Mouse (Mus musculus) thymus, adult 2 months (tissue): ENCODE results near the gene Krt36. TPM values are rescaled to one million over a fixed set of nuclear protein-coding genes. Genes with fewer than 3 reads are reported as not detected.

Source experiments
- DNase-seq: peaks from one replicate; pipeline ENCODE4 v3.0.0; 2021
- H3K27ac ChIP-seq: fragments of 200-500 bp; 2 replicates; pipeline ENCODE4 v1.5.1; 2012; ENCODE audit warnings: low read length, control low read depth; ENCODE audit not compliant: control insufficient read depth, insufficient read depth
- H3K27me3 ChIP-seq: fragments of 200-500 bp; 2 replicates; pipeline ENCODE4 v1.6.1; 2012; ENCODE audit warnings: mild to moderate bottlenecking, low read length, moderate library complexity, mixed read lengths; ENCODE audit not compliant: control insufficient read depth, insufficient read depth
- H3K36me3 ChIP-seq: fragments of 200-500 bp; 2 replicates; pipeline ENCODE4 v1.6.1; 2012; ENCODE audit warnings: mild to moderate bottlenecking, low read length, moderate library complexity; ENCODE audit not compliant: control insufficient read depth, insufficient read depth
- H3K4me1 ChIP-seq: fragments of 200-500 bp; replicated peaks from 2 replicates; pipeline ENCODE4 v1.6.1; 2012; ENCODE audit warnings: low read length; ENCODE audit not compliant: control insufficient read depth, insufficient read depth
- H3K4me3 ChIP-seq: fragments of 200-500 bp; 2 replicates; pipeline ENCODE4 v1.5.1; 2012; ENCODE audit warnings: mild to moderate bottlenecking, low read length, control low read depth, moderate library complexity; ENCODE audit not compliant: control insufficient read depth, insufficient read depth
- CTCF ChIP-seq: fragments of 200-500 bp; IDR thresholded peaks from 2 replicates; pipeline ENCODE4 v1.5.1; 2012; ENCODE audit warnings: mild to moderate bottlenecking, control low read depth, low read length, moderate library complexity, borderline replicate concordance; ENCODE audit not compliant: control insufficient read depth, poor library complexity, insufficient read depth; ENCODE audit errors: extremely low read depth
- POLR2A ChIP-seq: fragments of 200-500 bp; IDR thresholded peaks from 2 replicates; pipeline ENCODE4 v1.6.1; 2012; ENCODE audit warnings: mild to moderate bottlenecking, low read length, control low read depth, moderate library complexity; ENCODE audit not compliant: control insufficient read depth, poor library complexity, insufficient read depth; ENCODE audit errors: extremely low read depth
- WGBS: fragments of 180-500 bp; shearing (Covaris S2); methylation state at CpG from one replicate; pipeline ENCODE4 v1.1.7; 2018; 5-methylcytosine and 5-hydroxymethylcytosine counted together
- polyA plus RNA-seq: library from polyadenylated mRNA; depleted of rRNA; stranded (reverse); fragments of >200 nt; gene quantifications from 2 replicates; pipeline ENCODE4 v1.2.3, GENCODE M21; 2012; rRNA removed

The Krt36 gene
- polyA plus RNA-seq, result 0.79 and 0.90 TPM in 2 replicates

- Histone ChIP-seq H3K36me3 (no peaks in the 10 kb centered on the region), H3K27me3 (no peaks in the 10 kb centered on the region), H3K4me1 (no peaks in the 10 kb centered on the region), H3K27ac (no peak within 1 kb of the TSS), H3K4me3 (no peak within 1 kb of the TSS)
- 90% methylated on average over 6 of the region's 6 CpGs for WGBS
- TF ChIP-seq CTCF, result no peak
- no peak for TF ChIP-seq POLR2A
- DNase-seq, result no peak
Observed at GRCm38 (mm10) chr11:100105576-100106122, at the start of gene Krt36. Krt36 (minus strand) TSS chr11:100105626.

GRCm38 (mm10) chr11:100148615-100149330 lies 43.3 kb upstream of the Krt36 start, which contains the start of gene Krt19:
Krt19 (minus strand) TSS chr11:100148665.
- DNase-seq, result no peak
- Histone ChIP-seq H3K27me3 (peaks cover 2% of the 10 kb centered on the region; the same call in 1 of the 2 replicates), H3K4me1 (no peaks in the 10 kb centered on the region), H3K27ac (no peak within 1 kb of the TSS), H3K36me3 (no peaks in the 10 kb centered on the region), H3K4me3 (no peak within 1 kb of the TSS)
- no peak for TF ChIP-seq POLR2A
- no peak for TF ChIP-seq CTCF
- 70% methylated on average over 9 of the region's 9 CpGs for WGBS

GRCm38 (mm10) chr11:100147566-100148353 lies 42.3 kb upstream of the Krt36 start:
- TF ChIP-seq POLR2A (no peak), CTCF (no peak)
- no peak overlapping the region for H3K27ac ChIP-seq
- WGBS, result 71% methylated on average over 5 of the region's 5 CpGs

GRCm38 (mm10) chr11:100145858-100146560 lies 40.6 kb upstream of the Krt36 start:
- peaks cover 2% of the 10 kb centered on the region; the same call in 1 of the 2 replicates for H3K27me3 ChIP-seq
- TF ChIP-seq CTCF (no peak), POLR2A (no peak)
- no peak for DNase-seq
- no peak overlapping the region for H3K4me3 ChIP-seq
- 8% methylated on average over 13 of the region's 13 CpGs for WGBS
- no peaks in the 10 kb centered on the region for H3K4me1 ChIP-seq
- no peak overlapping the region for H3K27ac ChIP-seq
- no peaks in the 10 kb centered on the region for H3K36me3 ChIP-seq

More at GRCm38 (mm10) chr11:100147566-100148353, 42.3 kb upstream of the Krt36 start:
- H3K4me3 ChIP-seq, result no peak overlapping the region
- peaks cover 2% of the 10 kb centered on the region; the same call in 1 of the 2 replicates for H3K27me3 ChIP-seq
- H3K36me3 ChIP-seq, result no peaks in the 10 kb centered on the region
- no peaks in the 10 kb centered on the region for H3K4me1 ChIP-seq
- no peak for DNase-seq

GRCm38 (mm10) chr11:100145104-100145503 lies 39.7 kb upstream of the Krt36 start:
- Histone ChIP-seq H3K4me1 (no peaks in the 10 kb centered on the region), H3K27me3 (peaks cover 2% of the 10 kb centered on the region; the same call in 1 of the 2 replicates), H3K36me3 (no peaks in the 10 kb centered on the region), H3K27ac (no peak overlapping the region), H3K4me3 (no peak overlapping the region)
- 3% methylated on average over 20 of the region's 20 CpGs for WGBS
- TF ChIP-seq POLR2A, result no peak
- no peak for TF ChIP-seq CTCF
- no peak for DNase-seq

GRCm38 (mm10) chr11:100140966-100141365 lies 35.5 kb upstream of the Krt36 start:
- no peak overlapping the region for H3K27ac ChIP-seq
- 92% methylated on average over 21 of the region's 21 CpGs for WGBS
- no peaks in the 10 kb centered on the region for H3K4me1 ChIP-seq
- peaks cover 2% of the 10 kb centered on the region; the same call in 1 of the 2 replicates for H3K27me3 ChIP-seq
- DNase-seq, result no peak
- no peak overlapping the region for H3K4me3 ChIP-seq
- TF ChIP-seq CTCF, result no peak
- no peak for TF ChIP-seq POLR2A
- H3K36me3 ChIP-seq, result no peaks in the 10 kb centered on the region
